Comparison of ENCODE assay signal across 21 mouse cellular contexts in genomic region chr6:145710797-145711196, GRCm38 (mm10). TPM values are rescaled to one million over a fixed set of nuclear protein-coding genes. Genes with fewer than 3 reads are reported as not detected.
A peak's percentile ranks its signal among the peaks of the same experiment; 100 is the strongest.
DNase-seq lines count a peak whose midpoint lies in the region; ATAC-seq and TF ChIP-seq lines count a peak whose summit lies in the region.
"Had no signal": no experiment of that assay in that cellular context is flagged by ENCODE, and none has a peak within 500 bp of the region (broad histone marks: within the 10 kb centered on the region; RNA-seq: fewer than 3 reads in every experiment).

No protein-coding gene starts in this region.

- H3K9ac ChIP-seq in intestine, postnatal 0 days (ENCODE audit: low read depth, low read length) = no peak overlapping the region
- H3K9ac ChIP-seq in intestine, embryonic 16.5 days (ENCODE audit: low read depth, low read length) = no peak overlapping the region
- H3K9ac ChIP-seq in liver, adult 2 months (ENCODE audit: low read depth, low read length) = peak overlapping the region; percentile 84
- no peak overlapping the region for H3K9ac ChIP-seq in liver, embryonic 11.5 days (ENCODE audit: low read depth, low read length)
- H3K9ac ChIP-seq in kidney, postnatal 0 days (ENCODE audit: low read depth, low read length) = no peak overlapping the region
- no peak overlapping the region for H3K9ac ChIP-seq in stomach, postnatal 0 days (ENCODE audit: low read length)
- H3K9ac ChIP-seq: embryonic facial prominence, embryonic 13.5 days; forebrain, embryonic 15.5 days; liver, embryonic 12.5 days had no signal

- 90% methylated on average over 3 of the region's 3 CpGs for WGBS in intestine, postnatal 0 days
- 89% methylated on average over 3 of the region's 3 CpGs for WGBS in intestine, embryonic 16.5 days
- 44% methylated on average over 3 of the region's 3 CpGs for WGBS in liver, adult 2 months
- WGBS in liver, embryonic 11.5 days = 77% methylated on average over 3 of the region's 3 CpGs
- WGBS in kidney, postnatal 0 days = 91% methylated on average over 3 of the region's 3 CpGs
- 83% methylated on average over 3 of the region's 3 CpGs for WGBS in stomach, postnatal 0 days

- TF ChIP-seq POLR2A in liver, adult 2 months (IDR thresholded peaks at IDR 0.05; ENCODE audit: extremely low read depth, insufficient read depth, low read length) = no peak

- DNase-seq in liver, adult 2 months (ENCODE audit: extremely low read depth, low read depth, low spot score) = no peak
- DNase-seq in liver, embryonic 11.5 days (ENCODE audit: low spot score) = no peak
- no peak for DNase-seq in kidney, postnatal 0 days (ENCODE audit: low spot score)
- DNase-seq in stomach, postnatal 0 days (ENCODE audit: low spot score) = no peak
- no peak for DNase-seq in right cerebral cortex, postnatal 25 days
- DNase-seq: adrenal gland, postnatal 10 days; cerebellum, adult 11-12 months; gastrocnemius, postnatal 36 days; heart, postnatal 14 days; lung, adult 18-20 months; midbrain, embryonic 14.5 days had no signal

- ATAC-seq in intestine, postnatal 0 days = no peak
- no peak for ATAC-seq in intestine, embryonic 16.5 days
- no peak for ATAC-seq in liver, embryonic 11.5 days (replicated peaks; ENCODE audit: low FRiP score)
- no peak for ATAC-seq in kidney, postnatal 0 days (replicated peaks; ENCODE audit: low FRiP score, low read depth)
- no peak for ATAC-seq in stomach, postnatal 0 days (ENCODE audit: low FRiP score, low TSS enrichment)
- ATAC-seq: forebrain, embryonic 15.5 days; liver, embryonic 12.5 days; lung, postnatal 0 days had no signal

- peak; percentile 23; the same call in 1 of the 2 replicates for TF ChIP-seq CTCF in intestine, postnatal 0 days (IDR thresholded peaks at IDR 0.05; ENCODE audit: low read depth)
- TF ChIP-seq CTCF in liver, adult 2 months (IDR thresholded peaks at IDR 0.05; ENCODE audit: low read depth, low read length) = peak; percentile 61
- peak; percentile 6; the same call in 1 of the 2 replicates for TF ChIP-seq CTCF in kidney, postnatal 0 days (IDR thresholded peaks at IDR 0.05; ENCODE audit: low read depth)
- TF ChIP-seq CTCF in stomach, postnatal 0 days (IDR thresholded peaks at IDR 0.05; ENCODE audit: low read depth) = 0 out of 2 replicates have a peak, but pooled peaks have one; percentile 9

- H3K4me2 ChIP-seq in intestine, postnatal 0 days (replicated peaks; ENCODE audit: low read depth) = no peak overlapping the region
- H3K4me2 ChIP-seq in intestine, embryonic 16.5 days (ENCODE audit: low read depth, low read length) = no peak overlapping the region
- no peak overlapping the region for H3K4me2 ChIP-seq in liver, embryonic 11.5 days
- H3K4me2 ChIP-seq in kidney, postnatal 0 days (ENCODE audit: low read length) = no peak overlapping the region
- no peak overlapping the region for H3K4me2 ChIP-seq in stomach, postnatal 0 days (replicated peaks; ENCODE audit: low read depth)
- H3K4me2 ChIP-seq: embryonic facial prominence, embryonic 13.5 days; forebrain, embryonic 15.5 days; liver, embryonic 12.5 days had no signal

- no peaks in the 10 kb centered on the region for H3K36me3 ChIP-seq in intestine, postnatal 0 days (ENCODE audit: control insufficient read depth, insufficient read depth)
- H3K36me3 ChIP-seq in intestine, embryonic 16.5 days (ENCODE audit: control insufficient read depth, insufficient read depth, low read length) = no peaks in the 10 kb centered on the region
- no peaks in the 10 kb centered on the region for H3K36me3 ChIP-seq in liver, adult 2 months (ENCODE audit: control insufficient read depth, insufficient read depth, low read length)
- H3K36me3 ChIP-seq in liver, embryonic 11.5 days (ENCODE audit: control insufficient read depth, insufficient read depth, low read length) = no peaks in the 10 kb centered on the region
- no peaks in the 10 kb centered on the region for H3K36me3 ChIP-seq in kidney, postnatal 0 days (ENCODE audit: insufficient read depth, low read length)
- no peaks in the 10 kb centered on the region for H3K36me3 ChIP-seq in stomach, postnatal 0 days (ENCODE audit: control insufficient read depth, insufficient read depth, low read length)
- H3K36me3 ChIP-seq: embryonic facial prominence, embryonic 13.5 days; forebrain, embryonic 10.5 days; forebrain, embryonic 15.5 days; hindbrain, embryonic 10.5 days; liver, embryonic 12.5 days had no signal

- no peak overlapping the region for H3K27ac ChIP-seq in intestine, postnatal 0 days (ENCODE audit: low read depth, low read length)
- H3K27ac ChIP-seq in intestine, embryonic 16.5 days (ENCODE audit: low read length) = no peak overlapping the region
- H3K27ac ChIP-seq in liver, adult 2 months (replicated peaks; ENCODE audit: insufficient read depth, low read depth, low read length) = peak overlapping the region; percentile 99
- no peak overlapping the region for H3K27ac ChIP-seq in liver, embryonic 11.5 days (ENCODE audit: low read depth, low read length)
- no peak overlapping the region for H3K27ac ChIP-seq in kidney, postnatal 0 days
- no peak overlapping the region for H3K27ac ChIP-seq in stomach, postnatal 0 days (replicated peaks)
- H3K27ac ChIP-seq: embryonic facial prominence, embryonic 13.5 days; forebrain, embryonic 10.5 days; forebrain, embryonic 15.5 days; hindbrain, embryonic 10.5 days; liver, embryonic 12.5 days had no signal

- TF ChIP-seq EP300 in stomach, postnatal 0 days (optimal IDR thresholded peaks at IDR 0.05) = no peak

- no peaks in the 10 kb centered on the region for H3K9me3 ChIP-seq in intestine, postnatal 0 days (ENCODE audit: control insufficient read depth)
- H3K9me3 ChIP-seq in intestine, embryonic 16.5 days (ENCODE audit: control insufficient read depth, low read length) = no peaks in the 10 kb centered on the region
- no peaks in the 10 kb centered on the region for H3K9me3 ChIP-seq in liver, embryonic 11.5 days (ENCODE audit: control insufficient read depth, low read length)
- H3K9me3 ChIP-seq in kidney, postnatal 0 days (replicated peaks; ENCODE audit: low read length) = no peaks in the 10 kb centered on the region
- H3K9me3 ChIP-seq in stomach, postnatal 0 days (ENCODE audit: control insufficient read depth, low read length) = no peaks in the 10 kb centered on the region
- H3K9me3 ChIP-seq: embryonic facial prominence, embryonic 13.5 days; forebrain, embryonic 10.5 days; forebrain, embryonic 15.5 days; hindbrain, embryonic 10.5 days; liver, embryonic 12.5 days had no signal

- H3K27me3 ChIP-seq in intestine, postnatal 0 days (replicated peaks; ENCODE audit: control insufficient read depth, insufficient read depth, low read length) = no peaks in the 10 kb centered on the region
- no peaks in the 10 kb centered on the region for H3K27me3 ChIP-seq in intestine, embryonic 16.5 days (replicated peaks; ENCODE audit: control insufficient read depth, insufficient read depth, low read length)
- no peaks in the 10 kb centered on the region for H3K27me3 ChIP-seq in liver, adult 2 months (ENCODE audit: control insufficient read depth, insufficient read depth, low read length)
- H3K27me3 ChIP-seq in liver, embryonic 11.5 days (replicated peaks; ENCODE audit: control insufficient read depth, insufficient read depth, low read length) = no peaks in the 10 kb centered on the region
- H3K27me3 ChIP-seq in kidney, postnatal 0 days (ENCODE audit: insufficient read depth, low read length) = no peaks in the 10 kb centered on the region
- no peaks in the 10 kb centered on the region for H3K27me3 ChIP-seq in stomach, postnatal 0 days (ENCODE audit: control insufficient read depth, insufficient read depth, low read length)
- H3K27me3 ChIP-seq: embryonic facial prominence, embryonic 13.5 days; forebrain, embryonic 15.5 days; liver, embryonic 12.5 days; Patski had no signal

- no peaks in the 10 kb centered on the region for H3K79me2 ChIP-seq in liver, adult 2 months (ENCODE audit: control insufficient read depth, insufficient read depth, low read length)

- H3K4me1 ChIP-seq in intestine, postnatal 0 days (replicated peaks; ENCODE audit: control insufficient read depth, insufficient read depth, low read length) = no peaks in the 10 kb centered on the region
- H3K4me1 ChIP-seq in intestine, embryonic 16.5 days (ENCODE audit: control insufficient read depth, insufficient read depth, low read length) = no peaks in the 10 kb centered on the region
- H3K4me1 ChIP-seq in liver, adult 2 months (ENCODE audit: control insufficient read depth, insufficient read depth, low read length) = peaks cover 4% of the 10 kb centered on the region
- H3K4me1 ChIP-seq in liver, embryonic 11.5 days (replicated peaks; ENCODE audit: control insufficient read depth, insufficient read depth, low read length) = no peaks in the 10 kb centered on the region
- H3K4me1 ChIP-seq in kidney, postnatal 0 days (replicated peaks; ENCODE audit: insufficient read depth, low read length) = no peaks in the 10 kb centered on the region
- H3K4me1 ChIP-seq in stomach, postnatal 0 days (replicated peaks; ENCODE audit: control insufficient read depth, insufficient read depth) = no peaks in the 10 kb centered on the region
- H3K4me1 ChIP-seq: forebrain, embryonic 15.5 days; liver, embryonic 12.5 days had no signal

- H3K4me3 ChIP-seq in intestine, postnatal 0 days (ENCODE audit: low read depth, low read length) = no peak overlapping the region
- no peak overlapping the region for H3K4me3 ChIP-seq in intestine, embryonic 16.5 days (ENCODE audit: low read length)
- H3K4me3 ChIP-seq in liver, adult 2 months (ENCODE audit: insufficient read depth, low read depth, low read length) = peak overlapping the region; percentile 60
- H3K4me3 ChIP-seq in liver, embryonic 11.5 days (ENCODE audit: low read depth, low read length) = no peak overlapping the region
- H3K4me3 ChIP-seq in kidney, postnatal 0 days (replicated peaks; ENCODE audit: low read depth, low read length) = no peak overlapping the region
- H3K4me3 ChIP-seq in stomach, postnatal 0 days (ENCODE audit: low read depth, low read length) = no peak overlapping the region
- H3K4me3 ChIP-seq: embryonic facial prominence, embryonic 13.5 days; forebrain, embryonic 10.5 days; forebrain, embryonic 15.5 days; hindbrain, embryonic 10.5 days; liver, embryonic 12.5 days had no signal

RNA-seq across cellular contexts. Expression of gene Rassf8, which starts 35.8 kb away (rescaled TPM):
- 3.3 and 4.4 TPM in 2 replicates for polyA plus RNA-seq in intestine, postnatal 0 days (2015; fragmentation: Nextera tagmentation; extraction: Ambion mirVana)
- polyA plus RNA-seq in intestine, embryonic 16.5 days (2015; fragmentation: Nextera tagmentation; extraction: Ambion mirVana) = 3.1 and 3.2 TPM in 2 replicates
- total RNA-seq in liver, adult 2 months (2014; rRNA removed) = 30.0 and 34.5 TPM in 2 replicates
- 19.5 and 22.8 TPM in 2 replicates for polyA plus RNA-seq in liver, adult 2 months (2012; rRNA removed)
- 2.5 and 4.1 TPM in 2 replicates for polyA plus RNA-seq in liver, embryonic 11.5 days (2014; fragmentation: Nextera tagmentation; extraction: Ambion mirVana)
- 10.3 and 11.0 TPM in 2 replicates for polyA plus RNA-seq in kidney, postnatal 0 days (2015; fragmentation: Nextera tagmentation; extraction: Ambion mirVana)
- 4.9 and 5.9 TPM in 2 replicates for polyA plus RNA-seq in stomach, postnatal 0 days (2015; fragmentation: Nextera tagmentation; extraction: Ambion mirVana)
- total RNA-seq: MEL had no signal

Comparison
In these comparisons a context has a peak if more than half of its experiments do, and no peak if none do; other contexts are left out.
1. CTCF ChIP-seq: peak in every context shown above with its lines; median percentile 61 in liver, adult 2 months; 23 in intestine, postnatal 0 days; 9 in stomach, postnatal 0 days; 6 in kidney, postnatal 0 days.